Mouse (Mus musculus) retina, adult 2 months (tissue): ENCODE measurements at regions not wholly inside any gene's neighbourhood (a gene's known extent, or its start where the extent isn't known, plus 50 kb on each side); places are given as distances from the start of the nearest gene placed in this dataset.

ENCODE experiments used
- DNase-seq: peaks from one replicate; pipeline ENCODE4 v3.0.0-alpha.2; 2012; ENCODE audit warnings: low read depth, low spot score

GRCm38 (mm10) chr12:61146695-61147094, 376.3 kb upstream of the Lrfn5 start:
- DNase-seq, result no peak

GRCm38 (mm10) chr12:61175331-61175730, 347.6 kb upstream of the Lrfn5 start:
- DNase-seq, result peak; percentile 2
